Mouse (Mus musculus) testis, adult 2 months (tissue): ENCODE measurements around the gene Papola.

Source experiments
- CTCF ChIP-seq: fragments of 200-500 bp; IDR thresholded peaks from 2 replicates; pipeline ENCODE4 v1.5.1; 2012; ENCODE audit warnings: low read depth, mild to moderate bottlenecking, inconsistent platforms, low read length, moderate library complexity; ENCODE audit not compliant: control insufficient read depth, insufficient read depth, insufficient replicate concordance
- POLR2A ChIP-seq: fragments of 200-500 bp; IDR thresholded peaks from 2 replicates; pipeline ENCODE4 v1.6.1; 2012; ENCODE audit warnings: low read depth, mild to moderate bottlenecking, inconsistent platforms, low read length, moderate library complexity; ENCODE audit not compliant: control insufficient read depth

GRCm38 (mm10) chr12:105774871-105775270 lies 9.6 kb upstream of the Papola start:
- TF ChIP-seq CTCF (no peak), POLR2A (no peak)
